9 mouse cellular contexts compared by ENCODE assay signal in genomic region chr16:51315608-51316007, GRCm38 (mm10).
DNase-seq lines count a peak whose midpoint lies in the region; ATAC-seq and TF ChIP-seq lines count a peak whose summit lies in the region.
"Had no signal": no experiment of that assay in that cellular context is flagged by ENCODE, and none has a peak within 500 bp of the region (broad histone marks: within the 10 kb centered on the region; RNA-seq: fewer than 3 reads in every experiment).

No protein-coding gene starts in this region.

- no peak for ATAC-seq in hindbrain, embryonic 11.5 days (ENCODE audit: low FRiP score)
- no peak for ATAC-seq in hindbrain, embryonic 13.5 days (ENCODE audit: low FRiP score)
- ATAC-seq in hematopoietic stem cell, adult 5-6 weeks (replicated peaks in 1 of 2; ENCODE audit: insufficient read depth in 1 of 2, low FRiP score in 2 of 2, low TSS enrichment in 1 of 2, low read depth in 1 of 2, poor library complexity in 2 of 2, severe bottlenecking in 2 of 2), result peak; percentile 67 to 68; a peak in 3 of 4 replicates

- H3K4me3 ChIP-seq in hindbrain, embryonic 11.5 days (ENCODE audit: low read depth, low read length), result no peak overlapping the region
- no peak overlapping the region for H3K4me3 ChIP-seq in hindbrain, embryonic 13.5 days
- no peak overlapping the region for H3K4me3 ChIP-seq in thymus, adult 2 months (ENCODE audit: control insufficient read depth, insufficient read depth, low read length)
- H3K4me3 ChIP-seq: myocyte had no signal

- peak; percentile 73 for DNase-seq in hindbrain, embryonic 11.5 days (ENCODE audit: low spot score)
- DNase-seq in thymus, adult 2 months, result peak; percentile 20
- DNase-seq in thymus, postnatal 25 days, result no peak
- DNase-seq in c-Kit-positive CD71-positive TER-119-negative erythroid progenitor cells, embryonic 14.5 days (ENCODE audit: low read depth), result peak; percentile 6
- DNase-seq in naive thymus-derived CD4-positive, alpha-beta T cell, adult 2 months (ENCODE audit: low read depth), result peak; percentile 79
- DNase-seq in urinary bladder, adult 2 months (ENCODE audit: low spot score), result no peak

- H3K36me3 ChIP-seq in hindbrain, embryonic 11.5 days (ENCODE audit: control insufficient read depth, insufficient read depth, low read length), result no peaks in the 10 kb centered on the region
- H3K36me3 ChIP-seq in hindbrain, embryonic 13.5 days, result no peaks in the 10 kb centered on the region
- H3K36me3 ChIP-seq in thymus, adult 2 months (ENCODE audit: control insufficient read depth, insufficient read depth, low read length), result no peaks in the 10 kb centered on the region

- no peak overlapping the region for H3K27ac ChIP-seq in hindbrain, embryonic 11.5 days (ENCODE audit: low read depth, low read length)
- H3K27ac ChIP-seq in hindbrain, embryonic 13.5 days, result no peak overlapping the region
- no peak overlapping the region for H3K27ac ChIP-seq in thymus, adult 2 months (ENCODE audit: control insufficient read depth, insufficient read depth, low read length)

- no peaks in the 10 kb centered on the region for H3K9me3 ChIP-seq in hindbrain, embryonic 11.5 days (ENCODE audit: control insufficient read depth, low read length)
- H3K9me3 ChIP-seq in hindbrain, embryonic 13.5 days, result no peaks in the 10 kb centered on the region

- TF ChIP-seq CTCF in thymus, adult 2 months (IDR thresholded peaks at IDR 0.05; ENCODE audit: borderline replicate concordance, control insufficient read depth, extremely low read depth, insufficient read depth, low read length, poor library complexity), result no peak

- 23% methylated on average over 6 of the region's 6 CpGs for WGBS in hindbrain, embryonic 11.5 days
- WGBS in hindbrain, embryonic 13.5 days, result 20% methylated on average over 6 of the region's 6 CpGs
- WGBS in thymus, adult 2 months, result 18% methylated on average over 6 of the region's 6 CpGs

- no peak for TF ChIP-seq POLR2A in thymus, adult 2 months (IDR thresholded peaks at IDR 0.05; ENCODE audit: control insufficient read depth, extremely low read depth, insufficient read depth, low read length, poor library complexity)

- no peak overlapping the region for H3K4me2 ChIP-seq in hindbrain, embryonic 11.5 days (replicated peaks; ENCODE audit: low read depth, low read length)
- H3K4me2 ChIP-seq in hindbrain, embryonic 13.5 days, result no peak overlapping the region

- no peaks in the 10 kb centered on the region for H3K4me1 ChIP-seq in hindbrain, embryonic 11.5 days (replicated peaks; ENCODE audit: control insufficient read depth, insufficient read depth, low read length)
- H3K4me1 ChIP-seq in hindbrain, embryonic 13.5 days (replicated peaks), result no peaks in the 10 kb centered on the region
- H3K4me1 ChIP-seq in thymus, adult 2 months (replicated peaks; ENCODE audit: control insufficient read depth, insufficient read depth, low read length), result no peaks in the 10 kb centered on the region

- no peaks in the 10 kb centered on the region for H3K27me3 ChIP-seq in hindbrain, embryonic 11.5 days (ENCODE audit: control insufficient read depth, insufficient read depth, low read length)
- H3K27me3 ChIP-seq in hindbrain, embryonic 13.5 days, result no peaks in the 10 kb centered on the region
- no peaks in the 10 kb centered on the region for H3K27me3 ChIP-seq in thymus, adult 2 months (ENCODE audit: control insufficient read depth, insufficient read depth, low read length)

- H3K9ac ChIP-seq in hindbrain, embryonic 11.5 days (ENCODE audit: low read depth, low read length), result no peak overlapping the region
- no peak overlapping the region for H3K9ac ChIP-seq in hindbrain, embryonic 13.5 days

Comparison
In these comparisons a context has a peak if more than half of its experiments do, and no peak if none do; other contexts are left out.
1. DNase-seq: peak in hindbrain, embryonic 11.5 days (single experiment), thymus, adult 2 months (single experiment), c-Kit-positive CD71-positive TER-119-negative erythroid progenitor cells, embryonic 14.5 days (single experiment) and naive thymus-derived CD4-positive, alpha-beta T cell, adult 2 months (single experiment); none in thymus, postnatal 25 days (single experiment) and urinary bladder, adult 2 months (single experiment).
2. ATAC-seq: peak in hematopoietic stem cell, adult 5-6 weeks (2 of 2); none in hindbrain, embryonic 11.5 days (single experiment) and hindbrain, embryonic 13.5 days (single experiment).